Comparison of ENCODE assay signal across 8 mouse cellular contexts in the genomic region with DNA sequence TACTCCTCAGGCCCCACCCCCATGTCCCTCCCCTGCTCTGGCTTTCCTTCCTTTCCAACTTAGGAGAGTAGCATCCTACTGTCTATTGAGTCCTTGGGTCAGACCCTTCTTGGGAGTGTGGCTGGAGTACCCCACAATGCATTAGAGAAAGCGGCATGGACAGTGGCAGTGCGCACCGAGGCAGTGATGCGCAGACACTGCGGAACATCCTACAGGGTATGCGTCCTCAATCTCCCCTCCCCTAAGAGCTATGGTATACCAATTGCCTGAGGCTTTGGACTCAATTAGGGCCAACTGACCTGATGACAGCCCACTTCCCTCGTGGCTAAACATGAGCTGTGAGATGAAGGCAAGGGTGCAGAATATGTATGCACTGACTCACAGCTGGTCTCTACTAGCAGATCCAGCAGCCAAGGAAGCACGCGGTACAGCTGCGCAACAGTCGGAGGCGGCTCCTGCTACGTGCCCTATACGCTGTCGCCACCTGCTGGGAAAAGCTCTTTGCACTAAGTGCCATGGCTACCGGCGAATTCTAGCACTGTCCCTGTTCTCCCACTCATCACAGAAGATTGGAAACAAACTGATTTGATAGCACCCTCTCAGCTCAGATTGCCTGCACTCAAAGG. TPM values are rescaled to one million over a fixed set of nuclear protein-coding genes. Genes with fewer than 3 reads are reported as not detected.
DNase-seq lines count a peak whose midpoint lies in the region; ATAC-seq and TF ChIP-seq lines count a peak whose summit lies in the region.

No protein-coding gene starts in this region.

- no peaks in the 10 kb centered on the region for H3K9me3 ChIP-seq in embryonic facial prominence, embryonic 13.5 days
- no peaks in the 10 kb centered on the region for H3K9me3 ChIP-seq in heart, postnatal 0 days (replicated peaks; ENCODE audit: control insufficient read depth, low read length)
- no peaks in the 10 kb centered on the region for H3K9me3 ChIP-seq in lung, embryonic 14.5 days (ENCODE audit: low read depth, low read length)

- no peak overlapping the region for H3K27ac ChIP-seq in embryonic facial prominence, embryonic 13.5 days
- H3K27ac ChIP-seq in heart, postnatal 0 days (ENCODE audit: low read depth) = peak overlapping the region; percentile 21; the same call in 1 of the 2 replicates
- H3K27ac ChIP-seq in lung, embryonic 14.5 days (ENCODE audit: low read depth) = no peak overlapping the region

- peak; percentile 52 for TF ChIP-seq CTCF in heart, postnatal 0 days (IDR thresholded peaks at IDR 0.05; ENCODE audit: low read depth)
- TF ChIP-seq CTCF in lung, embryonic 14.5 days (IDR thresholded peaks at IDR 0.05; ENCODE audit: low read depth) = no peak

- H3K4me2 ChIP-seq in embryonic facial prominence, embryonic 13.5 days = no peak overlapping the region
- H3K4me2 ChIP-seq in heart, postnatal 0 days (ENCODE audit: low read depth, low read length) = no peak overlapping the region
- H3K4me2 ChIP-seq in lung, embryonic 14.5 days = no peak overlapping the region

- H3K4me1 ChIP-seq in embryonic facial prominence, embryonic 13.5 days = peaks cover 43% of the 10 kb centered on the region
- 0 out of 2 replicates have a peak, but pooled peaks cover 4% of the 10 kb centered on the region for H3K4me1 ChIP-seq in heart, postnatal 0 days (ENCODE audit: control insufficient read depth, insufficient read depth)
- H3K4me1 ChIP-seq in lung, embryonic 14.5 days (ENCODE audit: insufficient read depth) = no peaks in the 10 kb centered on the region

- 0 out of 2 replicates have a peak, but pooled peaks have one; percentile 17 for ATAC-seq in embryonic facial prominence, embryonic 13.5 days (ENCODE audit: insufficient number of reproducible peaks, insufficient read depth, low FRiP score, low TSS enrichment, low read depth)
- ATAC-seq in heart, postnatal 0 days (ENCODE audit: insufficient read depth, low read depth) = peak; percentile 45
- ATAC-seq in lung, embryonic 14.5 days (ENCODE audit: insufficient read depth) = peak; percentile 39; the same call in 1 of the 2 replicates

- peak; percentile 37 for DNase-seq in urinary bladder, postnatal 25 days (ENCODE audit: low spot score)
- no peak for DNase-seq in urinary bladder, postnatal 10 days (ENCODE audit: low spot score)
- peak; percentile 49 for DNase-seq in heart, postnatal 0 days (ENCODE audit: low spot score)
- DNase-seq in kidney, postnatal 10 days = peak; percentile 86
- DNase-seq in lung, embryonic 14.5 days = peak; percentile 71
- peak; percentile 60 for DNase-seq in retina, embryonic 14.5 days (ENCODE audit: low spot score)
- DNase-seq in spleen, postnatal 36 days (ENCODE audit: low spot score in 2 of 2) = no peak

- no peak overlapping the region for H3K9ac ChIP-seq in embryonic facial prominence, embryonic 13.5 days
- H3K9ac ChIP-seq in heart, postnatal 0 days (replicated peaks; ENCODE audit: low read depth, low read length) = no peak overlapping the region
- H3K9ac ChIP-seq in lung, embryonic 14.5 days = no peak overlapping the region

- H3K36me3 ChIP-seq in embryonic facial prominence, embryonic 13.5 days = peaks cover 45% of the 10 kb centered on the region
- peaks cover 23% of the 10 kb centered on the region for H3K36me3 ChIP-seq in heart, postnatal 0 days (replicated peaks; ENCODE audit: control insufficient read depth, insufficient read depth, low read length)
- peaks cover 37% of the 10 kb centered on the region for H3K36me3 ChIP-seq in lung, embryonic 14.5 days (ENCODE audit: insufficient read depth)

- no peak for TF ChIP-seq EP300 in heart, postnatal 0 days (IDR thresholded peaks at IDR 0.05; ENCODE audit: low read depth)

- no peaks in the 10 kb centered on the region for H3K27me3 ChIP-seq in embryonic facial prominence, embryonic 13.5 days
- no peaks in the 10 kb centered on the region for H3K27me3 ChIP-seq in heart, postnatal 0 days (ENCODE audit: control insufficient read depth, insufficient read depth, low read length)
- no peaks in the 10 kb centered on the region for H3K27me3 ChIP-seq in lung, embryonic 14.5 days (ENCODE audit: insufficient read depth, low read length)

- no peak overlapping the region for H3K4me3 ChIP-seq in embryonic facial prominence, embryonic 13.5 days
- no peak overlapping the region for H3K4me3 ChIP-seq in heart, postnatal 0 days (ENCODE audit: low read depth, low read length)
- H3K4me3 ChIP-seq in lung, embryonic 14.5 days (ENCODE audit: low read depth, low read length) = no peak overlapping the region

- whole genome bisulfite sequencing in embryonic facial prominence, embryonic 13.5 days = 38% methylated on average over 17 of the region's 17 CpGs
- 33% methylated on average over 17 of the region's 17 CpGs for WGBS in heart, postnatal 0 days
- WGBS in lung, embryonic 14.5 days = 41% methylated on average over 17 of the region's 17 CpGs

RNA-seq across cellular contexts. Expression of gene Gm29797, which starts 2.2 kb away (rescaled TPM):
- polyA plus RNA-seq in embryonic facial prominence, embryonic 13.5 days (2015; fragmentation: Nextera tagmentation; extraction: Ambion mirVana) = not detected in 2 replicates
- total RNA-seq in heart, postnatal 0 days (2014; rRNA removed; ENCODE audit: low replicate concordance) = not detected in 2 replicates
- not detected in 2 replicates for polyA plus RNA-seq in heart, postnatal 0 days (2015; fragmentation: Nextera tagmentation; extraction: Ambion mirVana)
- not detected in 2 replicates for polyA plus RNA-seq in lung, embryonic 14.5 days (2014; fragmentation: Nextera tagmentation; extraction: Ambion mirVana)

RNA-seq across cellular contexts. Expression of gene Sox18, which starts 12.4 kb away (rescaled TPM):
- polyA plus RNA-seq in embryonic facial prominence, embryonic 13.5 days (2015; fragmentation: Nextera tagmentation; extraction: Ambion mirVana) = 88.3 and 92.4 TPM in 2 replicates
- total RNA-seq in heart, postnatal 0 days (2014; rRNA removed; ENCODE audit: low replicate concordance) = 31.8 and 69.4 TPM in 2 replicates
- 53.1 and 54.5 TPM in 2 replicates for polyA plus RNA-seq in heart, postnatal 0 days (2015; fragmentation: Nextera tagmentation; extraction: Ambion mirVana)
- polyA plus RNA-seq in lung, embryonic 14.5 days (2014; fragmentation: Nextera tagmentation; extraction: Ambion mirVana) = 55.4 and 64.7 TPM in 2 replicates

RNA-seq across cellular contexts. Expression of gene Tcea2, which starts 21.1 kb away (rescaled TPM):
- 30.4 and 33.0 TPM in 2 replicates for polyA plus RNA-seq in embryonic facial prominence, embryonic 13.5 days (2015; fragmentation: Nextera tagmentation; extraction: Ambion mirVana)
- total RNA-seq in heart, postnatal 0 days (2014; rRNA removed; ENCODE audit: low replicate concordance) = 19.6 and 21.9 TPM in 2 replicates
- polyA plus RNA-seq in heart, postnatal 0 days (2015; fragmentation: Nextera tagmentation; extraction: Ambion mirVana) = 15.2 and 16.2 TPM in 2 replicates
- polyA plus RNA-seq in lung, embryonic 14.5 days (2014; fragmentation: Nextera tagmentation; extraction: Ambion mirVana) = 22.5 and 25.7 TPM in 2 replicates

RNA-seq across cellular contexts. Expression of gene Rgs19, which starts 34.7 kb away (rescaled TPM):
- polyA plus RNA-seq in embryonic facial prominence, embryonic 13.5 days (2015; fragmentation: Nextera tagmentation; extraction: Ambion mirVana) = 83.5 and 86.1 TPM in 2 replicates
- total RNA-seq in heart, postnatal 0 days (2014; rRNA removed; ENCODE audit: low replicate concordance) = 12.4 and 72.1 TPM in 2 replicates
- polyA plus RNA-seq in heart, postnatal 0 days (2015; fragmentation: Nextera tagmentation; extraction: Ambion mirVana) = 13.2 and 16.4 TPM in 2 replicates
- polyA plus RNA-seq in lung, embryonic 14.5 days (2014; fragmentation: Nextera tagmentation; extraction: Ambion mirVana) = 91.3 and 93.8 TPM in 2 replicates

RNA-seq across cellular contexts. Expression of gene Lkaaear1, which starts 39.2 kb away (rescaled TPM):
- polyA plus RNA-seq in embryonic facial prominence, embryonic 13.5 days (2015; fragmentation: Nextera tagmentation; extraction: Ambion mirVana) = not detected in 2 replicates
- not detected in 2 replicates for total RNA-seq in heart, postnatal 0 days (2014; rRNA removed; ENCODE audit: low replicate concordance)
- polyA plus RNA-seq in heart, postnatal 0 days (2015; fragmentation: Nextera tagmentation; extraction: Ambion mirVana) = not detected in 2 replicates
- polyA plus RNA-seq in lung, embryonic 14.5 days (2014; fragmentation: Nextera tagmentation; extraction: Ambion mirVana) = not detected in 2 replicates

Comparison
In these comparisons a context has a peak if more than half of its experiments do, and no peak if none do; other contexts are left out.
1. DNase-seq: peak in urinary bladder, postnatal 25 days (single experiment), heart, postnatal 0 days (single experiment), kidney, postnatal 10 days (single experiment), lung, embryonic 14.5 days (single experiment) and retina, embryonic 14.5 days (single experiment); none in urinary bladder, postnatal 10 days (single experiment) and spleen, postnatal 36 days (0 of 2).
2. Peak in every context shown above with its lines, with median percentiles within 50 percentile points of each other: ATAC-seq.